Mouse (Mus musculus): ENCODE measurements at regions not wholly inside any gene's neighbourhood (a gene's known extent, or its start where the extent isn't known, plus 50 kb on each side); places are given as distances from the start of the nearest gene placed in this dataset.

GRCm38 (mm10) chr2:166474601-166475000, 239.0 kb downstream of the Prex1 start:
- TF ChIP-seq CTCF (IDR thresholded peaks at IDR 0.05; ENCODE audit: low read depth) (no peak), EP300 (IDR thresholded peaks at IDR 0.05; ENCODE audit: low read depth) (no peak)
